Mouse (Mus musculus): ENCODE measurements around the gene Cass4. TPM values are rescaled to one million over a fixed set of nuclear protein-coding genes. Genes with fewer than 3 reads are reported as not detected.

The Cass4 gene
- polyA plus RNA-seq, 1 experiment from 2014 or later: 0.06 TPM

DNA sequence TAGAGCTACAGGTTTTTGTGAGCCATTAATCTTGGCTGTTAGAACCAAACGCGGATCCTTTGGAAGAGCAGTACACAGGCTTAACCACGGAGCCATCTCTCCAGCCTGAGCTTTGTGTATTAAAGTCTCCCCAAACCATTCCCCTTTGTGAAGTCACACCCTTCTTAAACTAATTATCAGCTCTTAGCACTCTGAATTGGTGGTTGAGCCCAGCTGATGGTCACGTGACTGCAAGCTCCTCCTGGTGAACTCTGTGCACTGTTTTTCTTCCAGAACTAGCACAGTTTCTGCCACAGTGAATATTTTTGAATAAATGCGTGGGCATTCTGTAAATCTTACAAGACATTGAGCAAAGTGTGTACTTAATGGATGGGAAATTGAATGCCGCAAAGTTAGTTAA lies 47.6 kb downstream of the Cass4 start:
- H3K27ac ChIP-seq (ENCODE audit: low read depth, low read length): no peak overlapping the region
- H3K9me3 ChIP-seq (ENCODE audit: control insufficient read depth, low read length): no peaks in the 10 kb centered on the region
- peaks cover 6% of the 10 kb centered on the region for H3K36me3 ChIP-seq (ENCODE audit: control insufficient read depth, insufficient read depth, low read length)
- ATAC-seq: no peak
- H3K4me1 ChIP-seq (ENCODE audit: control insufficient read depth, insufficient read depth, low read depth, low read length): peaks cover 22% of the 10 kb centered on the region
- peak overlapping the region; percentile 80 for H3K4me2 ChIP-seq (ENCODE audit: low read length)
- peak overlapping the region; percentile 66 for H3K9ac ChIP-seq (ENCODE audit: low read depth, low read length)
- WGBS: 34% methylated on average over 6 of the region's 6 CpGs
- H3K4me3 ChIP-seq (ENCODE audit: low read length): peak overlapping the region; percentile 65
- no peaks in the 10 kb centered on the region for H3K27me3 ChIP-seq (replicated peaks; ENCODE audit: control insufficient read depth, insufficient read depth, low read length)

DNA sequence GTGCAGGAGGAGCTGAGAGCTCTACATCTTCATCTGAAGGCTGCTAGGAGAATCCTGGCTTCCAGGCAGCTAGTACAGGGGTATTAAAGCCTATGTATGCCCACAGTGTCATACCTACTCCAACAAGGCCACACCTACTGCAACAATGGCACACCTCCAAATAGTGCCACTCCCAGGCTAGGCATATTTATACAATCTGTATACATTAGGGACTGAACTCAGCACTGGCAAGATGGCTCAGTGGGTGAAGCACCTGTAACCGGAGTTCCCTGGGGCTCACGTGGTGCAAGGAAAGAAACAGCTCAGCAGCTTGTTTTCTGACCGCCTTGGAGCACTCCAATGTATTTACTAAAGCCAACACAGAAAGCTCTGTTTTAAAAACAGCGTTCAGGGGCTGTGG lies 52.0 kb downstream of the Cass4 start:
- peaks cover 41% of the 10 kb centered on the region for H3K36me3 ChIP-seq (ENCODE audit: control insufficient read depth, insufficient read depth, low read length)
- H3K9ac ChIP-seq (ENCODE audit: low read depth, low read length): no peak overlapping the region
- no peaks in the 10 kb centered on the region for H3K27me3 ChIP-seq (replicated peaks; ENCODE audit: control insufficient read depth, insufficient read depth, low read length)
- peaks cover 16% of the 10 kb centered on the region for H3K4me1 ChIP-seq (ENCODE audit: control insufficient read depth, insufficient read depth, low read depth, low read length)
- H3K27ac ChIP-seq (ENCODE audit: low read depth, low read length): no peak overlapping the region
- WGBS: 92% methylated on average over 4 of the region's 4 CpGs
- no peak for ATAC-seq
- no peak overlapping the region for H3K4me3 ChIP-seq (ENCODE audit: low read length)
- no peak overlapping the region for H3K4me2 ChIP-seq (ENCODE audit: low read length)
- H3K9me3 ChIP-seq (ENCODE audit: control insufficient read depth, low read length): no peaks in the 10 kb centered on the region

DNA sequence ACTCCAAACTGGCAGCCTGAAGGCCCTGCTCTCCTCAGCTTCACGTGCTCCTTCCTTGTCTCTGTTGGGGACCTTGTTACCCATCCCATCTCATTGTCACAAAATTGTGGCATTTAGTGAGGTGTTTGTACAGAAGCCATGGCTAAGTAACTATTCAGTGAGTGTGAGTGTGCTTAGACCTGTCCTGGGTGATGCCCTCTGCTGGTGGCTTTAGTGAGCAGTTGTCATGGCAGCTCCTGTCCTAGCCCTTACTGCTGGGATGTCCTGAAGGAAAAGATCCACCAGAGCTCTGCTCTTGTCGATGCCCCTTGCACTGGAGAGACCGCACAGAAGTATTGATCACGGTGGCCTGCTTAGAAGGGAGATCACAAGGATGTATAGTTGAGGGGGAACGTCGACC lies 53.7 kb downstream of the Cass4 start:
- no peaks in the 10 kb centered on the region for H3K9me3 ChIP-seq (ENCODE audit: control insufficient read depth, low read length)
- 90% methylated on average over 6 of the region's 6 CpGs for WGBS
- H3K27me3 ChIP-seq (replicated peaks; ENCODE audit: control insufficient read depth, insufficient read depth, low read length): no peaks in the 10 kb centered on the region
- H3K4me1 ChIP-seq (ENCODE audit: control insufficient read depth, insufficient read depth, low read depth, low read length): peaks cover 3% of the 10 kb centered on the region; the same call in 1 of the 2 replicates
- H3K4me2 ChIP-seq (ENCODE audit: low read length): no peak overlapping the region
- H3K9ac ChIP-seq (ENCODE audit: low read depth, low read length): no peak overlapping the region
- no peak for ATAC-seq
- H3K27ac ChIP-seq (ENCODE audit: low read depth, low read length): no peak overlapping the region
- H3K4me3 ChIP-seq (ENCODE audit: low read length): no peak overlapping the region
- peaks cover 43% of the 10 kb centered on the region for H3K36me3 ChIP-seq (ENCODE audit: control insufficient read depth, insufficient read depth, low read length)

- no peak overlapping the region for H3K27ac ChIP-seq (ENCODE audit: low read depth, low read length)
- no peak overlapping the region for H3K4me2 ChIP-seq (ENCODE audit: low read length)
- H3K4me1 ChIP-seq (ENCODE audit: control insufficient read depth, insufficient read depth, low read depth, low read length): no peaks in the 10 kb centered on the region
- H3K36me3 ChIP-seq (ENCODE audit: control insufficient read depth, insufficient read depth, low read length): peaks cover 48% of the 10 kb centered on the region
- H3K4me3 ChIP-seq (ENCODE audit: low read length): no peak overlapping the region
- WGBS: 97% methylated on average over 4 of the region's 4 CpGs
- no peak overlapping the region for H3K9ac ChIP-seq (ENCODE audit: low read depth, low read length)
- ATAC-seq: no peak
- no peaks in the 10 kb centered on the region for H3K9me3 ChIP-seq (ENCODE audit: control insufficient read depth, low read length)
- H3K27me3 ChIP-seq (replicated peaks; ENCODE audit: control insufficient read depth, insufficient read depth, low read length): no peaks in the 10 kb centered on the region
Observed at GRCm38 (mm10) chr2:172448329-172448728, 54.7 kb downstream of the Cass4 start.

DNA sequence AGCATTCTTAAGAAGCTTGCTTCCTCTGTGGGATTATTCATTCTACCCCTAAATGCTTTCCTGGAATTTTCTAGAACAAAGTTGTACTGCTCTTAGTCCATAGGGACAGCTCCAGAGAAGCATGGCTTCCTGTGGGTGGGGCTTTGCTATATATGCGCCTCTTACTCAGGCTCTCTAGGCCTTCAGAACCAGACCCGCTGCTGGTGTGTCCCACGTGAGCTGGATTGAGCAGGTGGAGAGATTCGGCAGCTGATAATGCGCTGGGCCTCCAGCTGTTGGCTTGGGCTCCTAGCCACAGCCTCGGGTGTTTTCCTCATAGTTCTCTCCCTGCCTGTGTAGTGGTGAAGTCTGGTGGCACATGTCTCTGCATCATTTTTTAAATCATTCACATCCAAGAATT lies 57.0 kb downstream of the Cass4 start:
- no peak for ATAC-seq
- Histone ChIP-seq H3K27ac (ENCODE audit: low read depth, low read length) (no peak overlapping the region), H3K9me3 (ENCODE audit: control insufficient read depth, low read length) (no peaks in the 10 kb centered on the region), H3K4me2 (ENCODE audit: low read length) (no peak overlapping the region), H3K4me3 (ENCODE audit: low read length) (no peak overlapping the region), H3K4me1 (ENCODE audit: control insufficient read depth, insufficient read depth, low read depth, low read length) (no peaks in the 10 kb centered on the region), H3K9ac (ENCODE audit: low read depth, low read length) (no peak overlapping the region), H3K36me3 (ENCODE audit: control insufficient read depth, insufficient read depth, low read length) (peaks cover 49% of the 10 kb centered on the region), H3K27me3 (replicated peaks; ENCODE audit: control insufficient read depth, insufficient read depth, low read length) (no peaks in the 10 kb centered on the region)
- WGBS: 87% methylated on average over 6 of the region's 6 CpGs

DNA sequence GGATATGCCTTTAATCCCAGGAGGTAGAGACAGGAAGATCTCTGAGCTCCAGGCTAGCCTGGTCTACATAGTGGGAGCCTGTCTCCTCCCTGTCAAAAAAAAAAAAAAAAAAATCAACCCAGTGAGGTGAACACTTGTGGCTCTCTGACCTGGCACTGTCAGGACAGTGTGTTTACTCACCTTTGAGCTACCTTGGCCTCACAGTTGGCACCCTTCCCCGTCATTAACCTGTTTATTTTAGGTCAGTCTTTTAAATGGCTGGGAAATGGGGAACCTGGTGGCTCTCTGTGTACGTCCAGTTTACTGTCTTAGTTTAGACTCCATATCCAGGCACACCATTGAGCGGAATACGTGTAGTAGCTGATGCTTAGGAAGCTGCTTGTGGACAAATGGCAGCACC lies 58.4 kb downstream of the Cass4 start:
- Histone ChIP-seq H3K27ac (ENCODE audit: low read depth, low read length) (no peak overlapping the region), H3K36me3 (ENCODE audit: control insufficient read depth, insufficient read depth, low read length) (peaks cover 38% of the 10 kb centered on the region)
- 95% methylated on average over 4 of the region's 4 CpGs for WGBS

DNA sequence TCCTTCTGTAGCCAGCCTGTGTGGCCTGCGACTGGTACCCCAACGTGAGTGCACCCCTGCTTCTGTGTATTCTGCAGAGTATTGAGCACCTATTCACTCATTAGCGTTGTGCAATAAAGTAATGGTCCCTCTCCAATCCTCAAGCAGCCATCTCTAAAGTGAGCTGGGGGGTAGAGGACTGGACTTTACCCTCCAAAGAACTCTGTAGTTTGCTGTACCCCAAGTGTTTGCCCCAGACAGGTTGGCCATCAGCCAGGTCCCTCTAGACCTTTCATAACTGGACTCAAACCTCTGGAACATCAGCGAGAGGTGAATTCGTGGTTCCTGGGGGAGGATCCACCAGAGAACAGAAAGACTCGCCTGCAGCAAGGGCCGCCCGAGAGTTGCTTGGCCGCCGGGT lies 58.9 kb downstream of the Cass4 start:
- Histone ChIP-seq H3K36me3 (ENCODE audit: control insufficient read depth, insufficient read depth, low read length) (peaks cover 34% of the 10 kb centered on the region), H3K27ac (ENCODE audit: low read depth, low read length) (no peak overlapping the region), H3K9ac (ENCODE audit: low read depth, low read length) (no peak overlapping the region), H3K27me3 (replicated peaks; ENCODE audit: control insufficient read depth, insufficient read depth, low read length) (no peaks in the 10 kb centered on the region), H3K4me2 (ENCODE audit: low read length) (no peak overlapping the region), H3K9me3 (ENCODE audit: control insufficient read depth, low read length) (no peaks in the 10 kb centered on the region), H3K4me3 (ENCODE audit: low read length) (no peak overlapping the region), H3K4me1 (ENCODE audit: control insufficient read depth, insufficient read depth, low read depth, low read length) (no peaks in the 10 kb centered on the region)
- no peak for ATAC-seq
- 95% methylated on average over 10 of the region's 10 CpGs for WGBS

More for the DNA sequence above, 58.4 kb downstream of the Cass4 start:
- Histone ChIP-seq H3K9me3 (ENCODE audit: control insufficient read depth, low read length) (no peaks in the 10 kb centered on the region), H3K4me3 (ENCODE audit: low read length) (no peak overlapping the region), H3K4me1 (ENCODE audit: control insufficient read depth, insufficient read depth, low read depth, low read length) (no peaks in the 10 kb centered on the region), H3K27me3 (replicated peaks; ENCODE audit: control insufficient read depth, insufficient read depth, low read length) (no peaks in the 10 kb centered on the region), H3K4me2 (ENCODE audit: low read length) (no peak overlapping the region), H3K9ac (ENCODE audit: low read depth, low read length) (no peak overlapping the region)
- ATAC-seq: no peak

DNA sequence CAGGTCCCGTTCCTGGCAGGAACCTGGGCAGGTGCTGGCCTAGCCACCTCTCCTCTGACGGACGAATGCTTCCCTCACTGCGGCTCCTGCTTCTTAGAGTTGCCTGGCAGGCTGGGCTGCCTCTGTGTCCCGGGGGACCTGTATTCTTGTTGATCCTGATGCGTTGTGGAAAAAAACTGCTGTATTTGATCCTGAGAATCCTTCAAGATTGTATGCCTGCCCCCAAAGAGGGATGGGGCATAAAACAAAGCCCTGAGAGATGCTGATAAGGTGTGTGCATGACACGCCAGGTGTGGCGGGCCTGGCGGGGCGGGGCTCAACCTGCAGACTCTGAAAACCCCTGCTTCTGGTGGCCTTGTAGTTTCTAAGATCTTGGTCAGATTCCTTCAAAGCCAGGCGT lies 64.9 kb downstream of the Cass4 start, which contains the start of gene Gcnt7:
Gcnt7 (minus strand) TSS at position 101 of the 400 bp plus-strand sequence.
- WGBS: 91% methylated on average over 11 of the region's 11 CpGs
- Histone ChIP-seq H3K9ac (ENCODE audit: low read depth, low read length) (no peak within 1 kb of the TSS), H3K27ac (ENCODE audit: low read depth, low read length) (no peak within 1 kb of the TSS), H3K27me3 (replicated peaks; ENCODE audit: control insufficient read depth, insufficient read depth, low read length) (no peaks in the 10 kb centered on the region), H3K9me3 (ENCODE audit: control insufficient read depth, low read length) (no peaks in the 10 kb centered on the region), H3K36me3 (ENCODE audit: control insufficient read depth, insufficient read depth, low read length) (peaks cover 2% of the 10 kb centered on the region; the same call in 1 of the 2 replicates), H3K4me2 (ENCODE audit: low read length) (no peak within 1 kb of the TSS), H3K4me3 (ENCODE audit: low read length) (no peak within 1 kb of the TSS), H3K4me1 (ENCODE audit: control insufficient read depth, insufficient read depth, low read depth, low read length) (no peaks in the 10 kb centered on the region)
- ATAC-seq: no peak

- Histone ChIP-seq H3K9ac (ENCODE audit: low read depth, low read length) (no peak overlapping the region), H3K27me3 (replicated peaks; ENCODE audit: control insufficient read depth, insufficient read depth, low read length) (no peaks in the 10 kb centered on the region), H3K27ac (ENCODE audit: low read depth, low read length) (no peak overlapping the region), H3K4me1 (ENCODE audit: control insufficient read depth, insufficient read depth, low read depth, low read length) (no peaks in the 10 kb centered on the region), H3K4me3 (ENCODE audit: low read length) (no peak overlapping the region), H3K9me3 (ENCODE audit: control insufficient read depth, low read length) (no peaks in the 10 kb centered on the region), H3K4me2 (ENCODE audit: low read length) (no peak overlapping the region), H3K36me3 (ENCODE audit: control insufficient read depth, insufficient read depth, low read length) (peaks cover 5% of the 10 kb centered on the region; the same call in 1 of the 2 replicates)
- no peak for ATAC-seq
- 93% methylated on average over 2 of the region's 2 CpGs for WGBS
Observed at GRCm38 (mm10) chr2:172460647-172461046, 67.1 kb downstream of the Cass4 start.

DNA sequence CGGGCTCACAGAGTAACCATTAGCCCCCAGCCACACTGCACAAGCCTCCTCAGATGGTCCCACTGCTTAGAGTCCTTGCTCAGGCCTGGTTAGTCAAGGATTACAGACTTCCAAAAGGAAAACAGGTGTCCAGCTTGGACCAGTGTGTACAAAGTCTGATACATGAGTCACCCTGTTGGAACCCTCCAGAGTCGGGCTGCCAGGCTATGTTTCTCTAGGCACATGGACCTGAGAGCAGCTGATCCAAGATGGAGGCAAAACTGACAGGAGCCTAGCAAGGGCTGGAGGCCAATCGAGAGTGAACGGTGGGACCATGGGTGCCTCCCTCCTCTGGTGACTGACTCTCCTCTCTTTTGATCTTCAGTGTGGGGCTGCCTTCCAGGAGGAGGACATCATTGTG lies 69.2 kb downstream of the Cass4 start:
- H3K4me3 ChIP-seq (ENCODE audit: low read length): no peak overlapping the region
- ATAC-seq: no peak
- no peak overlapping the region for H3K27ac ChIP-seq (ENCODE audit: low read depth, low read length)
- 89% methylated on average over 4 of the region's 4 CpGs for WGBS
- peaks cover 10% of the 10 kb centered on the region for H3K36me3 ChIP-seq (ENCODE audit: control insufficient read depth, insufficient read depth, low read length)
- no peak overlapping the region for H3K4me2 ChIP-seq (ENCODE audit: low read length)
- no peaks in the 10 kb centered on the region for H3K9me3 ChIP-seq (ENCODE audit: control insufficient read depth, low read length)
- H3K4me1 ChIP-seq (ENCODE audit: control insufficient read depth, insufficient read depth, low read depth, low read length): no peaks in the 10 kb centered on the region
- H3K27me3 ChIP-seq (replicated peaks; ENCODE audit: control insufficient read depth, insufficient read depth, low read length): no peaks in the 10 kb centered on the region
- H3K9ac ChIP-seq (ENCODE audit: low read depth, low read length): no peak overlapping the region

All from hindbrain, embryonic 16.5 days (tissue).